Mouse (Mus musculus): ENCODE data around the gene Supt3. TPM values are rescaled to one million over a fixed set of nuclear protein-coding genes. Genes with fewer than 3 reads are reported as not detected.

Supt3 gene
- 15.5 TPM for polyA plus RNA-seq (2015; fragmentation: Illumina TruSeq; extraction: RNeasy Lipid Tissue Mini Kit (QIAGEN cat#74804); ENCODE audit: low read depth, low replicate concordance)

GRCm38 (mm10) chr17:44776738-44777270, at the start of gene Supt3:
TSS of gene Supt3 (plus strand) at chr17:44777152.

DNA sequence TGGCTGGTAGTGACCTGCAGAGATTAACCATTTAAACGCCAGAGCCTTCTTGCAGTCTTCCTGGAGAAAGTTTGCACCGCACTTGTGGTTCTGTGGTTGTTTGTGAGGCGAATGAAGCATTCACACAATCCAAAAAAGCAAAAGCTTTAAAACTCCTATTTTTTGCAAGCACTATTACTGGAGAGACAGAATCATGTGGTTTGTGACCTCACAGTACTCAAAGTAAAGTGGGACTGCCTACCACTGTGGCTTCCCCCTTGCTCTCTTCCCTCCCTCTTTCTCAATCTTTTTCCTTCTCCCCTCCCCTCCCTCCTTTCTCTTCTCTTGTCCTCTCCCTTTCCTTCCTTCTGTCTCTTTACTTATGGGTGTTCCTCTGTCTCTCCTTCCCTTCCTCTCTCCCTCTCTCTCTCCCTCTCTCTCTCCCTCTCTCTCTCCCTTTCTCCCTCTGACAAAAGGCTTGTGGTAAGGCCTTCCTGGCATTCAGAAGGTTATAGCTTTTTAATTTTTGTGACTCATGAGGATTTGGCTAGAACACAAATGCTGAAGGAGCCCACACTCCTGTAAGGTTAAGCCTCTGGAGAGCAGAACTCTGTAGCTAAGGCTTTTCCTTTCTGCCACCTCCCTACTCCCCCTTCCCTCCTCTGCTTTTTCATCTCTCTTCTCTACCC, 37.7 kb downstream of the Supt3 start, which contains the start of gene Runx2:
Gene Runx2, minus strand, starts transcription at position 290 of the 668 bp plus-strand sequence.

Other genes starting within 250 kb of the Supt3 start
- gene Runx2, start 37.6 kb downstream of the Supt3 start, polyA plus RNA-seq (2015; fragmentation: Illumina TruSeq; extraction: RNeasy Lipid Tissue Mini Kit (QIAGEN cat#74804); ENCODE audit: low read depth, low replicate concordance) = 4.0 TPM